Mouse (Mus musculus): ENCODE measurements around the gene Hist2h2bb. TPM values are rescaled to one million over a fixed set of nuclear protein-coding genes. Genes with fewer than 3 reads are reported as not detected.

Hist2h2bb gene
- 0.37 and 1.5 TPM in 2 replicates for polyA plus RNA-seq (2012)

DNA sequence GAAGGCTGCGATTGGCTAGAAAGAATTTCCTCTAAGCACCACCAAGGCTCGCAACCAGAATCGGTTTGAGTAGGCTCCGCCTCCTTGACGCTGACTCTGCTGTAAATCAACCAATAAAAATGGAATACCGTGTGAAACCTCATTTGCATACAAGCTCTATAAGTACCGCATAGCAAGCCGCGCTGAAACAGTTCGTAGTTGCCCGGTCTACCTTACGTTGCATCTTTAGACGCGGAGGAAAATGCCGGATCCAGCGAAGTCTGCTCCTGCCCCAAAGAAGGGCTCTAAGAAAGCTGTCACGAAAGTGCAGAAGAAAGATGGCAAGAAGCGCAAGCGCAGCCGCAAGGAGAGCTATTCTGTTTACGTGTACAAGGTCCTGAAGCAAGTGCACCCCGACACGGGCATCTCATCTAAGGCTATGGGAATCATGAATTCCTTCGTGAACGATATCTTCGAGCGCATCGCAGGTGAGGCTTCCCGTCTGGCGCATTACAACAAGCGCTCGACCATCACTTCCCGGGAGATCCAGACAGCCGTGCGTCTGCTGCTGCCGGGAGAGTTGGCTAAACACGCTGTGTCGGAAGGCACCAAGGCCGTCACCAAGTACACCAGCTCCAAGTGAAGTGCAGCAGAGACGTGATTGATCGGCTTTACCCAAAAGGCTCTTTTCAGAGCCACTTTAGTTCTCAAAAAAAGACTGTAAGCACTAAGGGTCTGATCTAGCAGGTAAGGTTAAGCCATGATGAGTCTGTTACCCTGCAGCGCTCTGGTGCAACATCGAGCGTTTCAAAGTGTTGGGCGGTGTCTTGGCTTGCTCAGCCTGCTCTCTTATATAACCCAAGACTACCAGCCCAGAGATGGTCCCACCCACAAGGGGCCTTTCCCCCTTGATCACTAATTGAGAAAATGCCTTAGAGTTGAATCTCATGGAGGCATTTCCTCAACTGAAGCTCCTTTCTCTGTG lies at the start of gene Hist2h2bb:
Gene Hist2h2bb, plus strand, starts transcription at position 242 of the 964 bp plus-strand sequence.
- no peak for TF ChIP-seq GATA1 (IDR thresholded peaks at IDR 0.05; ENCODE audit: low read length)

DNA sequence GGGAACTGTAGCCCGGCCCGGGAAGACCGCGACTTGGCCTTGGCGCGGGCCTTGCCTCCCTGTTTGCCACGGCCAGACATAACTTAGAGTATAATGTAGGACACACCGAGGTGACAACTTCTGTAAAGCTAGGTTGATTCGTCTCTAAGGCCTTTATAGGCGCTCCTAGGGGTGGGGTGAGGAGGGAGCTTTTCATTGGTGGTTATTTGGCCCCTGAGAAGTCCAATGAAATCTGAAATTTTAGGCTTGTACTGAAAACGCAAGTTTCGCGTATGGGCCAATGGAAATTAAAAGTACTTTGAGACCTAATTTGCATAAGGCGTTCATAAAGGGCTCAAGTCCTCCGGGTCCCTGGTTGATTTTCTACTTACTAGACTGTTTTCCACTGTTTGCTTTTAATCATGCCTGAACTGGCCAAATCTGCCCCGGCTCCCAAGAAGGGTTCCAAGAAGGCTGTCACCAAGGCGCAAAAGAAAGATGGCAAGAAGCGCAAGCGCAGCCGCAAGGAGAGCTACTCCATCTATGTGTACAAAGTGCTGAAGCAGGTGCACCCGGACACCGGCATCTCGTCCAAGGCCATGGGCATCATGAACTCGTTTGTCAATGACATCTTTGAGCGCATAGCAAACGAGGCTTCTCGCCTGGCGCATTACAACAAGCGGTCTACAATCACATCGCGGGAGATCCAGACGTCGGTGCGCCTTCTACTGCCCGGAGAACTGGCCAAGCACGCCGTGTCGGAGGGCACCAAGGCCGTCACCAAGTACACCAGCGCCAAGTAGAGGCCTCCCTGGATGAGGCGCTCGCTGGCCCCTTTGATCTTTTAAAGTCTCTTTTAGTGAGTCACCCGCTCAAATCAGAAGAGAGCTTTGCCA lies 48.5 kb upstream of the Hist2h2bb start, which contains the start of the genes Hist2h2ac and Hist2h2be:
Gene Hist2h2ac, minus strand, starts transcription at position 116 of the 875 bp plus-strand sequence.
Gene Hist2h2be, plus strand, starts transcription at position 355 of the 875 bp plus-strand sequence.
- no peak for TF ChIP-seq GATA1 (IDR thresholded peaks at IDR 0.05; ENCODE audit: low read length)

DNA sequence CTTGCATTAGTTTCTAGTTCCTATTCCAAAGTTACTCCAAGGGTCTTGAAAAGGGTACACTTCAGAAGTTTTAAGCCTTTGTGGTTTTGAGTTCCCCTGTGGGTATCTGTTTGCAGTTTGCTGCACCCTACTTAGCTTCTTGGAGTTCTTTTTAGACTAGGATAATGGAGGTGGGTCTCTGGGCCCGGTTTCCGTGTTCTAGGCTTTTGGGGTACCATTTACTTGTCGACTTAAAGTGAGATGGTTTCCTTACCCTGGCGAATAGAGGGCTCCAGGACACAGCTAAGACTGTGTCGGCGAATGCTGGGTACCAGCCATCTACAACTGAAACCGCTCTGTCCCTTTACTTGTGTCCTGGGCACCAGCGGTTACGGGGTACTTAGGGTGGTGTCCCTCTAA lies 47.9 kb upstream of the Hist2h2bb start:
- TF ChIP-seq GATA1 (IDR thresholded peaks at IDR 0.05; ENCODE audit: low read length), result no peak

DNA sequence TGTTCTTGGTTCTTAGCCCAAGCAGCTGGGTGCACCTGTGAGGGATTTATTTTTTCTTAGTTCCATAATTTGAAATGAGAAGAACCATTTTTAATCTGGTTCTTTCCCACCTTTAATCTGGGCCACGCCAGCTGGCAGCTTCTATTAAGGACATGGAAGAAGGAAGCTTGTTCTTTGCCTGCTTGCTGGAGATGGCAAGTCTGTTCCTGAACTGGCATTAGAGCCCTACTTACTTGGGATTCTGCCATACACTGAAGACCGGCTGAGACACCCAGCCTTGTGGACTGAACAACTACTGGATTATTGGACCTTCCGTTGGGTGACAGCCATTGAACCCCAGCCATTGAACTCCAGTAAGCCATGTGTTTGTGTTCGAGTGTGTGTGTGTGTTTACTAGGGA lies 46.8 kb upstream of the Hist2h2bb start:
- no peak for TF ChIP-seq GATA1 (IDR thresholded peaks at IDR 0.05; ENCODE audit: low read length)

DNA sequence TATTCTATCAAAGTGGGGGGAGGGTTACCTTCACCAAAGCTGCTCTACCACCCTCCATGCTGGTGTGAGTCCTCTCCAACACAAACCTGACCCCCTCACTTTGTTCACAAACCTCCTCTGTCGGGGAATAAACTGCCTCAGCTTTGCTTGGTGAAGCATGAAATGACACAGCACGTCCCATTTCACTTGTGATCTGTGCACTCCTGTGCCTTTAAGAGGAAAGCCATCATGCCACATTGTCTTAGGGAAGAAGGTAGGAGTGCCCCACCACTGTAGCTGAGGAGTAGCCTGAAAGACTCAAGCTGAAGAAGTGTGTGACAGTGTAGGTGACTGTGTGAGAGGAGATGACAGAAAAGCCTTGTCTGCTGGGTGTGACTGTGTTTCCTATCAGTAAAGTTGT lies 44.1 kb upstream of the Hist2h2bb start:
- TF ChIP-seq GATA1 (IDR thresholded peaks at IDR 0.05; ENCODE audit: low read length), result no peak

DNA sequence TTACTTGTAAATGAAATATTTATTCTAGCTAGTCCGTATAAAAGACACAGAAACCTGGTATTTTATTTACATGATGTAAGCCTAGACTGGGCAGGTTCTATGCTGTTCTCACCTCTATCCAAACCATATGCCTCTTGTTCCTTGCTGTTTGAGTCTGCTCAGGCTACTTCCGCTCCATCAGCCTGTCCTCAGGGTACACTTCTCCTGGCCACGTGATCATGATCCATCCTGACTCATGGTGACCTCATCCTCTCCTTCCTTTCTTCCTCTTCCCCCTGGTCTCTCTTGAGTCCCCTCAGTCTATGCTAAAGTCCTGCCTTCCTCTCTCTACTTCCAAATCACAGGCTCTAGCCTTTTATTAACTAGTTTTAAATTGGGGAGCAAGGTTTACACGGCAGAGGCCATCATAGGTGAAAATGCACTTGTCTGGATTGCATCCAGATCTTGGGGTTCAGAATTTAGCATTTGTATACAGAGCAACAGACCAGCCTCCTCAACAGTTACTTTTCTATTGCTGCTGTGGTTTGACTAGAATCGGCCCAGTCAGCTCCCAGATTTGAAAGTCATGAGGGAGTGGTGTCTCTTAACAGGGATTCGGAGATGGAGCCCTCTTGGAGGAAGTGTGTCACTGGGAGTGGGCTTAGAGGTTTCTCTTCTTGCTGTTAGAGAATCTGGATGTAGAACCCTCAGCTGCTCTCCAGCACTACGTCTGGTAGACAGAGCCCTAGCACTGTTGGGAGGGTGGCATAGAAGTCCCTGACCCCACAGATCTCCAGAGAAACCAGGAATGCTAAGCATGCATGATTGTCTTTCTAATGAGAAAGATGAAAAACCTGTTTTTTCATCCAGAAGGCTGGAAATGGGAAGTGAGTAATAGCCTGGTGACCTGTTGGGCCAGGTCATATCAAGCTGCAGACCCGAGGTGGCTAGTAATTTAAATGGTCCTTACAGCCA lies 42.6 kb upstream of the Hist2h2bb start:
- TF ChIP-seq GATA1 (IDR thresholded peaks at IDR 0.05; ENCODE audit: low read length), result no peak

DNA sequence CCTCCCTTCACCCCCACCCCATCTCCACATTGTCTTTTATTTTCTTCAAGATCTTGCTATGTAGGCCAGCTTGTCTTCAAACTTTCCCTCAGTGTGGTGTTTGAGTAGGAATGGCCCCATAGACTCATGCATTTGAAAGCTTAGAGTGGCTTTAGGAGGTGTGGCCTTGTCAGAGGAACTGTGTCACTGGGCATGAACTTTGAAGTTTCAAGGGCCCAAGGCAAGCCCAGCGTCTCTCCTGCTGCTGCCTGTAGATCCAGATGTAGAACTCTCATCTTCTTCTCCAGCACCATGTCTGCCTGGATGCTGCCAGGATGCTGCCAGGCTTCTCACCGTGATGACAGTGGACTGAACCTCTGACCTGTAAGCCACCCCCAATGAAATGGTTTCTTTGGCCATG lies 40.7 kb upstream of the Hist2h2bb start:
- TF ChIP-seq GATA1 (IDR thresholded peaks at IDR 0.05; ENCODE audit: low read length), result no peak

DNA sequence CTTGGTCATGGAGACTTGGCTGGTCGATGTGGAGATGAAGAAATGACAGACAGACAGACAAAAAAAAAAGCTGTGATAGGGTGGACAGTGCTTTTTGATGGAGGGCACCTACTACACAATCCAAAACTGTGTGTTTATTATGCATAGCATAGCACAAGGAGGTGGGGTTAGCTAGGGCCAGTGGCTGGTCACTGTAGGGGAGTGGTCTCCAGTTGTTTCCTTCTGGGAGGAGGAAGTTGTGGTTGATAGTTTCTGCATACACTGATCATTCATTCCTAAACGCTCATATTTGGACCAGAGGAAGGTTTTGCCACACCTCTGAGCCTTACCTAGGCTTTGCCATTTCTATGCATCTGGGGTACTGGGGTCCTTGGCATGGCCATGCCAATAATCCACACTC lies 39.1 kb upstream of the Hist2h2bb start:
- no peak for TF ChIP-seq GATA1 (IDR thresholded peaks at IDR 0.05; ENCODE audit: low read length)

DNA sequence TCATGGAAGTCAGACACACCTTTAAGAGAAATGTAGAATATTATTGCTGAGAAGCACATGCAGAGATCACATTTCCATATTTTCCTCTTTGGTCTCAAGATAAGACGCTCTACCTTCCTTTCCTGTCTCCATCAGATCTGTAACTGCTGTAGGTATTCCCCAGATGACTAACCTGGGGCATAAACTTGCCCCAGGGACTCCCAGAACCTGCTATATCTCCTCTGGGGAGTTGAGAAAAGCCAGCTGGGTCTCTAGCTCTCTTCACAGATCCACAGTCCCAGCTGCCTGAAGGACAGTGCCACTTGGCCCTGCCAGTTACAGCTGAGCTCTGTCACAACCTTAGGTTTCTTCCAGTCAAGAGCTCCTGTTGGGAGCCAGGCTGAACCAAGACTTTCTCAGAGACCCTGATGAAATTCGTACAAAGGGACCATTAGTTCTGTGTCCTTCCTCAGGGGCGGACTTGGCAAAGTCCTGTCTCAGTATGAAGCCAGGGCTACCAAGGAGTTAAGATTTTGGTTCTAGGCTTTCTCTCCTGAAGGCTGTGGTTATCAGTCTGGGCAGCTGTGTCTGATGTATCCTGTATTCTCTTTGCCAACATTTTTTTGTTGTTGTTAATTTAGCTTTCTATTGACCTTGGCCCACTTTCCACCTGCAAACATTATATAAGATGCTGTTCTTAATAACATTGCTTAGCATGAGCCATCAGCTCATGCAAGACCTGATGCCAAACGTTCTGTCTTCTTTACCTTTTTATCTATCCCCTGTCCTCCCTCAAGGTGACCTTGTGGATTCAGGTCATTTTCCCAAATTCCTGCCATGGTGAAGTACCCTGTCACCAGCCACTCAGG lies 38.4 kb upstream of the Hist2h2bb start:
- TF ChIP-seq GATA1 (IDR thresholded peaks at IDR 0.05; ENCODE audit: low read length), result no peak

DNA sequence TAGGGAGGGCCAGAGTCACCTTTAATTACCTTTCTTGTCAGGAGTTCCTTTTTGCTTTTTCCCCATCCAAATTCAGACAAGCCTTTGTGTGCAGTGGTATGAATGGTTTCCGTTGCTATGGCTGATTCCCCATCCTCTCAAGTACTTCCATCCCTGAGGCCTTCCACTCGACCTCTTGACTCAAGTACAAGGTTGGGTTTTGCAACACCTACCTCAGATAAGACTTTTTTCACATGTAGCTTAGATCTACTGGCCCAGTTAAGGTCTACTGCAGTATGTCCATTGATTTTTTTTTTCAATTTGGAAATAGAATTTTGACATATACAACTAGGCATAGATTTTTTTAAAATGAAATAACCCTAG lies 37.8 kb upstream of the Hist2h2bb start:
- TF ChIP-seq GATA1 (IDR thresholded peaks at IDR 0.05; ENCODE audit: low read length), result no peak

DNA sequence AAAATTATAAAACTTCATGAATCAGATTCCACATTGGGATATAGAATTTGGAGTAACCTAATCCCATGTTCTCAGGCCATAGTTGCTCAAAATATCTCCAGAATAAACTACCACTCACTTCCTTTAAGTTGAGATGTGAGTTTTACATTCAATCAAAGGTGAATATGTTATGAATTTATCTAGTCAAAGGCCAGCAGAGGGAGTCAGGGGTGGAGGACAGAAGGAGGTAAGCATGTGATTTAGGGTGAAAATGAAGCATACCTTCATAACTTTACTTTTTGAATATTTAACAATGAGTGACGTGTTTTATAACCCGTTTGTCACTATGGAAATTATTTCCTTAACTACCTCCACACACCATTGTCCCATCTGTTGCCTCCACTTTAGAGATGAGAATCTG lies 34.6 kb upstream of the Hist2h2bb start:
- no peak for TF ChIP-seq GATA1 (IDR thresholded peaks at IDR 0.05; ENCODE audit: low read length)

DNA sequence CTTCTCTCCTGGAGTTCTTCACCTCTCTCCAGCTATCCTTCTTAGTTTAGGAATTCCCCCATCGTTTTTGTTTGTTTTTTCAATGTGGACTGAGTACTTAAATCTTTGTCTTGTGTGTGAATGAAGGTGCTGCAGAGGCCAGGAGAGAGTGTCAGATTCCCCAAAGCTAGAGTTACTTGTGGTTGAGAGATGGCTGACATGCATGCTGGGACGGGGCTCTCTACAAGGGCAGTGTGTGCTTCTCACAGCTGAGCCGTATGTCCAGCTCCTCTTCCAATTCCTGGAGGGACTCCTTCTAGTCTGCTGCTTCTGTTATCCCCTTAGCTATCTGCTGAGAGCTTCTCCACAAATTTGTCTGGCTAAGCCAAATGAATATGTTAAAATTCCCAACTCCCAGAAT lies 33.7 kb upstream of the Hist2h2bb start:
- TF ChIP-seq GATA1 (IDR thresholded peaks at IDR 0.05; ENCODE audit: low read length), result no peak

DNA sequence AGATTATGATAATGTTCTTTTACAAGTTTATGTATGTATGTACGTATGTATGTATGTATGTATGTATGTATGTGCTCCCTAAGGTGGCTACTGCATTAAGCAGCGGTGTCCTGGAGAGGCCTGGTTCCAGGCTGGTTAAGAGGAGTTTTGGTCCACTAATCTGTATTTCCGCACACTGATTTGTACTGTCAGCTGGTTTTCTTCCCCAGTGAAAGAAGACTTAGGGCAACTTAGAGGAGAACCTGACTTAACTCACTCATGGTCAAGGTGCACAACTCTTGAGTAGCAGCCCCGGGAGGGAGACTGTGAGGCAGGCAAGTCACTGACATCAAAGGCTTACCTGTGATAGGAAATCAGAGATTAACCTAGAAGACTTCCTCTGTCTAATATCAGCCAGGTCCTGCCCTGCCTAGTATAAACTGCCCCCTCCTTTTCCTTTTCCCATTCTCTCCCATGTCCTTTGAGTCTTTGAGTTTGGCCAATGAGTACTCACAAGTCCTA lies 32.7 kb upstream of the Hist2h2bb start:
- no peak for TF ChIP-seq GATA1 (IDR thresholded peaks at IDR 0.05; ENCODE audit: low read length)

Data from G1E-ER4 (cell line).